Mouse (Mus musculus) T-helper 2 cell (primary cell): Measurements from ENCODE around the gene Snapc2.

Source experiments
- in situ Hi-C: fragments of 300-600 bp; cut with MboI, MseI; formaldehyde crosslinking; loops from one replicate; pipeline ENCODE4 v1.15.1; 2025; ENCODE audit warnings: high pct_unique_total_duplicates

Snapc2 gene

GRCm38 (mm10) chr8:4237814-4238433, 15.0 kb upstream of the Snapc2 start:
- in situ Hi-C loops: no loop called here

- in situ Hi-C loops: no loop called here
Measured at GRCm38 (mm10) chr8:4238434-4239192, 14.3 kb upstream of the Snapc2 start, which contains the start of the genes Map2k7 and Gm49320. Map2k7 (plus strand) TSS chr8:4238740. Gm49320 (plus strand) TSS chr8:4238865.

GRCm38 (mm10) chr8:4239193-4239890, 13.5 kb upstream of the Snapc2 start:
- in situ Hi-C loops: no loop called here

GRCm38 (mm10) chr8:4245061-4245460, 7.8 kb upstream of the Snapc2 start:
- in situ Hi-C loops: no loop called here

- in situ Hi-C loops: no loop called here
Measured at GRCm38 (mm10) chr8:4245737-4246136, 7.1 kb upstream of the Snapc2 start.

- in situ Hi-C loops: no loop called here
Measured at GRCm38 (mm10) chr8:4247241-4247640, 5.6 kb upstream of the Snapc2 start.

GRCm38 (mm10) chr8:4247951-4248540, 4.8 kb upstream of the Snapc2 start, which contains the start of gene Tgfbr3l:
Tgfbr3l (plus strand) TSS chr8:4248214.
- in situ Hi-C loops: no loop called here

GRCm38 (mm10) chr8:4249213-4249612, 3.7 kb upstream of the Snapc2 start:
- in situ Hi-C loops: no loop called here

GRCm38 (mm10) chr8:4250306-4250970, 2.4 kb upstream of the Snapc2 start:
- in situ Hi-C loops: loop anchor here (5.0 kb wide), 1 partner anchor 893 kb away; no protein-coding TSS in a partner anchor

GRCm38 (mm10) chr8:4252116-4252760, 642 bp upstream of the Snapc2 start:
- in situ Hi-C loops: loop anchor here (5.0 kb wide), 1 partner anchor 895 kb away; no protein-coding TSS in a partner anchor

GRCm38 (mm10) chr8:4254001-4254400, 1.1 kb downstream of the Snapc2 start:
- in situ Hi-C loops: loop anchor here (5.0 kb wide), 1 partner anchor 897 kb away; no protein-coding TSS in a partner anchor

- in situ Hi-C loops: loop anchor here (5.0 kb wide), 1 partner anchor 67 kb away; no protein-coding TSS in a partner anchor
Measured at GRCm38 (mm10) chr8:4255471-4255870, 2.6 kb downstream of the Snapc2 start.

GRCm38 (mm10) chr8:4256911-4257310, 4.0 kb downstream of the Snapc2 start:
- in situ Hi-C loops: loop anchor here (5.0 kb wide), 1 partner anchor 65 kb away; no protein-coding TSS in a partner anchor

- in situ Hi-C loops: loop anchor here (5.0 kb wide), 1 partner anchor 65 kb away; no protein-coding TSS in a partner anchor
Measured at GRCm38 (mm10) chr8:4257350-4257749, 4.5 kb downstream of the Snapc2 start.

GRCm38 (mm10) chr8:4258233-4258632, 5.4 kb downstream of the Snapc2 start:
- in situ Hi-C loops: loop anchor here (5.0 kb wide), 1 partner anchor 64 kb away; no protein-coding TSS in a partner anchor

GRCm38 (mm10) chr8:4258678-4259077, 5.8 kb downstream of the Snapc2 start:
- in situ Hi-C loops: loop anchor here (5.0 kb wide), 1 partner anchor 64 kb away; no protein-coding TSS in a partner anchor

GRCm38 (mm10) chr8:4259125-4259804, 6.4 kb downstream of the Snapc2 start, which contains the start of gene Ctxn1:
Ctxn1 (minus strand) TSS chr8:4259274.
- in situ Hi-C loops: loop anchor here (5.0 kb wide), 1 partner anchor 63 kb away; no protein-coding TSS in a partner anchor

GRCm38 (mm10) chr8:4259805-4260170, 6.9 kb downstream of the Snapc2 start:
- in situ Hi-C loops: loop anchor here (5.0 to 10.0 kb wide), 2 partner anchors 55 to 63 kb away; no protein-coding TSS in a partner anchor

GRCm38 (mm10) chr8:4263105-4263791, 10.4 kb downstream of the Snapc2 start:
- in situ Hi-C loops: loop anchor here (10.0 kb wide), 1 partner anchor 58 kb away; no protein-coding TSS in a partner anchor
